Mouse (Mus musculus) cerebellum, postnatal 36 days (tissue): ENCODE results near the gene Ogdhl.
"Not testable (repeated sequence)": the region's sequence is repeated elsewhere in the genome, so short reads cannot be mapped to it uniquely, and the experiment has no call there.

ENCODE experiments used
- DNase-seq, 2 experiments: peaks; one replicate each; pipeline ENCODE4 v3.0.0; 2021 to 2022; ENCODE audit warnings: mixed read lengths in 2 of 2

Ogdhl gene

DNA sequence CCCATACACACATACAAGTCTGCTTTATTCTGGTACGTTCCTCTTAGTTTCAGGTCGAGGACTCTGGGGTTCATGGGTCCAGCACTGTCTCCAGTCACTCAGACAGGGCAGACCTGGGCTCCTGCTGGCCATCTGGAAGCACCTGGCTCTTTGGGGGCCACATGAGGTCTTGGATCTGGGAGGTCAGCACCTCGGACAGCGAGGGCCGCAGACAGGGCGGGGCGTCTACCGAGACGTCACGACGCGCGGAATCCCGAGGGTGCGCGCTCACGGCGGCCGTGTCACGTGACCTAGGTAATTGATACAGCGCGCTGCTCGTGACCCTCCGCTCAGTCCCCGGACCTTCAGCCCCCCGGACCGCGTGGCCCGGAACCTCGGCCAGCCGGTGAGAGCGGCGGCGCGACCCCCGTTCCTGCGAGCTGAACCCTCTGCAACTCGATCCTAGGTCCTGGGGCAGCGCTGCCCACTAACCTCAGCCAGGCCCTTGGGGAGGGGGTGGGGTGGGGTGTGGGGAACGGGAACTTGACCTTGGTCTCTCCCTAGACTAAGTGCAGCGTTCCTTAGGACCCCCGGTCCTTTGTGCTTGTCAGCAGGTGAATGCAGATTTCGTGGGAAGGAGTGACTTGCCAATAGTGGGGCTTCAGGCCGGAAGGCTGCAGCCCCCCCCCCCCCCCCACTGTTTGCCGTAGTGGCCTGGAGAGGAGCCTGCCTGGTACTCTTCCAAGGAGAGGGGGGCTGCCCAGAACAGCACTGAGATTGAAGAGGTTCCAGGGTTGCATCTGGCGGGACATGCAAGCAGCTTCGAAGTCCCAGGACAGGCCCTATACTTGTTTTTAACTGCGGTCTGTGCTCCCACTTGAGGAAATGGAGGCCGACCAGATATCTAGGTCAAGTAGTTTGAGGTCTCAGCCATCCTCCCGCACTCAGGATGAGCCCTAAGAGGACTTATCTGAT, at the start of gene Ogdhl:
Gene Ogdhl (plus strand): TSS at position 288 of the 954 bp plus-strand sequence.
- DNase-seq, result peak; percentile 77 to 81

DNA sequence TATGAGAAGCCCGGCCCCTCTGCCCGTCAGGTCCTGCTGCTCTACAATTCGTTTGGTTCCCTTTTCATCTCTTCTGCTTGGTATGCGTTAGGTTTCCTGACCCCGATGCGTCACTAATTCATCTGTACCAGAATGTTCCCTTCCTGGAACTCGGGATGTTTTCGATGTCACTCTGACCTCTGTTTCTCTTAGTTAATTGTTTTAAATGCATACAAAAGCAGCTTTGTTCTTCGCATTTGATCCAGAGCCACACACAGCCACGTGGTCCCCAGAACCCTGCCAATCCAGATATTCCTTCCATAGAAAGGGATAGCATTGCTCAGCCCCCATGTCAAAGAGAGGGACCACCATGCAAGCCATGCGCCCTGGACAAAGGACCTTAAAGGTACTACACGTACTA, 20.2 kb upstream of the Ogdhl start:
- DNase-seq, result no peak

DNA sequence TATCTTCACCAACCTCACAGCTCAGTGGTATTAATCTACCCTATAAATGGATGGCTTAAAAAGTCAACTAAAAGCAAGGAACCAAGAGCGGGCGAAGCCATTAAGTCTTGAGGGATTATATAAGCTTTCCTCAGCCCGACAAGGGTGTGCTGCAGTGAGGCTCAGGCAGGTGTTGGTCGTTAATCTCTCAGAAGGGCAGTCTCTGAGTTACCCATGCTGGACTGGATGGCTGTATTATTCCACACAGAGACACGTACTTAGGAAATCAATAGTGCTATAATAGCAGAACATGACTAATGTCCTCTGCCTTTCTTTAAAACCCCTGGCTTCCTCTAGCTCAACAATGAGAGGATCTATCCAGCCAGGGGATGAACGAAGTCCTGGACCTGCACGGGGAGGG, 19.4 kb upstream of the Ogdhl start:
- no peak for DNase-seq

DNA sequence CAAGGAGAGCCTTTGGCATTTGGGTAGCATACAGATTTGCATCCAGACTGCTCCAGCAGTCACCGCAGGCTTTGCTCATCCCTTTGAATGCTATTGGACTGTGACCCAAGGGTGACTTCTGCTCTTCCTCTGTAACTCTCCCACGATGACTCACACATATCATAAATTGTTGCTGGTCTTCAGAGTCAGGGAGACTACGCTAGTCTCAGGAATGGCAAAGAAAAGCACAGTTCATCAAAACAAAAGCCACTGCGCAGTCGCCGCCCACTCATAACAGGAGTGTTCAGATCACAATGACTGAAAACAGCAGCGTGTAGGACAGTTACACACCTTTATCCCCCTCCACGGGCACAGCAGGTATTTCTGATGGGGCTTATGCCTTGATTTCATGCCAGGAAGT, 16.9 kb upstream of the Ogdhl start:
- no peak for DNase-seq

DNA sequence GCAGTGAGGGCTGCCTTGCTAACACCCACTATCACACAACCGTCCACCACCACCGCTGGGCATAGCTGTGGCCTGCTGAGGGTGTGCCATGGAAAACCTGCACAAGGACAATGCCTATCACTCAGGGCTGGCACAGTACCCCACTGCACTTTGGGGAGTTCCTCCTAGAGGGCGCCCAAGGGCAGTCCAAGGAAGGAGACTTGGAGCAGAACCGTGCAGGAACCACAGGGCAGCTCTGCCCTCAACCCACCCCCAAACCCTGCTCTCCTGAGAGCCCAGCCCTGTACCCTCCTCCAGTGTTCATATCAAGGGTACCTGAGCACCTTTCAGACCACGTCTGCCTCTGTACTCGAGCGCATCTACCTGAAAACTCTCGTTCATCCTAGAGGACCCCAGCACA, 11.9 kb upstream of the Ogdhl start:
- peak; percentile 79 to 82 for DNase-seq

DNA sequence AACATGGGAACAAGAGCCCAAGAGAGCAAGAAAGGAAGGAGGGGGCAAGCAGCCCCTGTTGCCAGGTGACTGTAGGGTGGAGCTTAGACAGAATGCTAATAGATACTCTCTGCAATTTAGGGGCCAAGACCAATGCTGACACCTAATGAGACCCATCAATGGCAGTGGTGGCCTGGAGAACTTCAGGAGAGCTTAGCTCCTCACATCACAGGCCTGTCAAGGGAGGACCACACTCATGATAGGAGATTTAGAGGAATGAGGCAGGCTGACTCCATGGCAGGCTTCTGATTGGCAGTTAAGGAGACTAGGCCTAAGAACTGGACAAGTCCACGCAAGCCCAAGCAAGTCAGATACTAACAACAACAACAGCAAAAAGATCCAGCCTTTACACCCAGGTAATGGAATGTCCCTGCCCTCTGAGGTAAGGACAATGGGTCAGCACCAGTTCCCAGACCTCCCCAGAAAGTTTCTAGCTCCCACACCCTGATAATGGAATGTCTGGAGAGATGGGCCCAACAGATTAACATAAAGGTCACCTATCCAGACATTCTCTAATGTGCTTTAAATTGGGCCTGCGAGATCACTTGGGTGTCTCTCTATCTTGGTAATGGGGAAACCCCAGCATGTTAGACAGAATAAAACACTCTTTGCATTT, 10.3 kb upstream of the Ogdhl start:
- DNase-seq, result no peak

DNA sequence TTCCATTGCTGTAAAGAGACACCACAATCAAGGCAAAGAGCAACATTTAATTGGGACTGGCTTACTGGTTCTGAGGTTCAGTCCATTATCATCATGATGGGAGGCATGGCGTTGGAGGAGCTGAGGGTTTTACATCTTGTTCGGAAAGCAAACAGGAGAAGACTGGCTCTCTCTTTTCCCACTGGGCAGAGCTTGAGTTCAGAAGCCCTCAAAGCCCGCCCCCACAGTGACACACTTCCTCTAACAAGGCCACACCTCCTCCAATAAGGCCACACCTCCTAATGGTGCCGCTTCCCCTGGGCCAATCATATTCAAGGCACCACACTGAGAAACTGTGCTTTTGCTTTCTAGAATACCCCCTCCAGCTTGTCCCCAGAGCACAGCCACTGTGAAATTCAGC, 4.0 kb upstream of the Ogdhl start:
- no peak for DNase-seq

DNA sequence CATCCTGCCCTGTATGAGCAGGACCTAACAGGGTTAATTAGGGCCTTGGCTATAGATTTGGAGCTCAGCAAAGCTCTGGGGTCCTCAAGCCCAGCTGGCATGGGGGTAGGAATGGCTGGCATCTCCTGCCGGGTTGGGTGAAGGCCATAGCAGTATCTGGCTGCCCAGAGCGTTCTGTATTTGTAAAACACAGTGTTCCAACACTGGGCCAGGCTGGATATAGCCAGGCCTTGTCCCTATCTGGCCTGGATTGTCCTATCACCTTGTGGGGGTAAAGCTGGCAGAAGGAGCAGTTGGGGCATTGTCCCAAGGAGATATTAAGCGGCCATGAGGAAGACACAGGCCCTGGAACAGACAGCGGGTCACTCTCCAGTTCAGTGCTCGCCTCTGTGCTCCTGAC, 1.4 kb downstream of the Ogdhl start:
- no peak for DNase-seq

DNA sequence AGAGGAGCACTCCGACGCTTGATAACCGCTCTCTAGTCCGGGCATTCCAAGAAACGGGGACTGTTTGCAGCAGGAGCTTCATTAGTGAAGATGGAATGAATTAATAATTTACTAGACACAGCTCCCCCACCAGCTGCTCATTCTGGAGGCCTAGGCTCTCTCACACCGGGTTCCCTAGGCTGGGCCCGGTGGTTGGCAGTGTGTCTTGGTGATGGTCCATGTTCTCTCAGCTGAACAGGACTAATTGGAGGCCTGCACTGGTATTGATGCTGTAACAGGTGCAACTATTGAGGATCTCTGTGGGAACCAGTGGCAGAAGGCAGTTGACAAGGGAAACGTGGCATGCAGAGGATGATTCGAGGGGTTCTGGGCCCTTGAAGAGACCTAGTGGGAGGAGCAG, 5.5 kb downstream of the Ogdhl start:
- DNase-seq, result no peak

DNA sequence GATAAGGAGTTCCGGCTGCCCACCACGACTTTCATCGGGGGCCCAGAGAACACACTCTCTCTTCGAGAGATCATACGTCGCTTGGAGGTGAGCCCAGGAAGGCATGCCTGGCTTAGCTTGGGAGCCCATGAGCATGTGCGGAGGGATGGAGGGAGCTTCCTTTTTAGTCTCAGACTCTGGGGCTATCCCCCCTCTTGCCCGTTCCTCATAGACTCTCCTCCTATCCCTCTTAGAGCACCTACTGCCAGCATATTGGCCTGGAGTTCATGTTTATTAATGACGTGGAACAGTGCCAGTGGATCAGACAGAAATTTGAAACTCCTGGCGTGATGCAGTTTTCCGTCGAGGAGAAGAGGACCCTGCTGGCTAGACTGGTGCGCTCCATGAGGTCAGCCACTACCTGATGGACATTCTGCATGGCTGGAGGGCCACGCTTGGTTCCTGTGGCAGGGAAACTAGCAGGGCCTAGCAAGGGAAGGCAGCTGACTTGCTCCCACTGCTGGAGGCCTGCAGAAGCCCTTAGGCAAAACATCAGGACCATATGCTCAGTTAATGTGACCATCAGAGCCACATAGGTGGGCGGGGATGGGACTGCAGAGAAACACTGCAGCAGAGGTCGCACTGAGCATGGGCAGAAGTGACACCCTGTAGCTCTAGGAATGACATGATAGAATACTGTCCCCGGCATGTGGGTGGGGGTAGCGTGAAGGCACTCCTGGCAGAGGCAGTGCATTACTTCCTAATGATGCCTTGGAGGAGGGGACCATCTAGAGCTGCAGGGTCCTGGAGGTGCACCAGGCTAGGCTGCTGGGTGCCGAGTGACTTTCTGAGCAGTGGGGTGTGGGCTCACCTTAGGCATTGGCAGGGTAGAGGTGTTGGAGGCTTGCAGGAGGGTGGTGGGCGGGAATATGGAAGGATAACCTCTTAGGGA, 11.0 kb downstream of the Ogdhl start:
- no peak for DNase-seq

DNA sequence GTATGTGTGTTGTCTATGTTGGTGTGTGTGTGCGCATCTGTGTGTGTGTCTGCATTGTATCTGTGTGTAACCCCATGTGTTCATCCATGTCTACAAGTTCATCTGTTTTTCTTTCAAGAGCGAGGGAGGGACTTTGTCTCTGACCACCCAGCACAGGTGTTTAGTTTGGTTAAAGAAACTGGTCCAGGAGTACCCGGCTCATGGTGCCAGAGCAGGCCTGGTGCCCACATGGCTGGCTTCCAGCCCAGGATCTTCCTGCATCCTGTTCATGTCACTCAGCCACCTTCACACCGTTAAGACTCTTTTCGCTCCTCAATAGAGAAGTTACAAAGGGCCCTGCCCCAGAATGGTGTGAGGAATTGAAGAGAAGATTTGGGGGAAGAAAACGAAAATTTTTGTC, 14.2 kb downstream of the Ogdhl start:
- DNase-seq, result peak; percentile 70 to 75

DNA sequence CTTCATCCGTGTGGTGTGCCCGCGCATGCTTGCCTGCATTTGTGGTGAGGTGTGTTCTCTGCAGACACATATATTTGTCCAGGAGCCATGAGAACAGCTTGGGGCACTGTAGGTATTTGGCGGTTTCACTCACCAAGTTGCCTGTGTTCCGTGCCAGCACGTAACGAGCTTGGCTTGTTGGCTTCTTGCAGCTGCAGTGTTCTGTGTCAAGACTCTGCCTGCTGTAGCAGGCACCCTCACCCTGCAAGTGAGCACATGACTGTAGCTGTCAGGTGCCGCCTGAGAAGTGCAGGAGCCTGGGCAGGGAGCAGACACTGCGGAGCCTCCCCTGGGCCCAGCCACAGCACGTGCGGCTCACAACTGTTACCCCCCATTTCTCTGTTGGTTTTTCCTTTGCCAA, 14.7 kb downstream of the Ogdhl start:
- peak; percentile 83 to 86 for DNase-seq

DNA sequence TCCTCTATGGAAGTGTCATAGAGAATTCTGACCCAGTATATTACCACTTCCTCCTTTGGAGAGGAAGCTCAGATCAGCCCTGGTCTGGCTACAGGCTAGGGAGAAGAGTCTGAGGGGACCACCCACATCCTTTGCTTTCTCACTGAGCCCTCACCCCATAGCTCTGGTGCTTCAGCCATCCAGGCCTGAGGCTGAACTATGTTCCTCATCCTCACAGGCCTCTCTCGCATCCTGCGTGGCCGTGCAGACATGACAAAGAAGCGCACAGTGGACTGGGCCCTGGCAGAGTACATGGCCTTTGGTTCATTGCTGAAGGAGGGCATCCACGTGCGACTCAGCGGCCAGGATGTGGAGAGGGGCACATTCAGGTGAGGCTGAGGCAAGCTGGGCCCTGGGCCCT, 20.0 kb downstream of the Ogdhl start:
- DNase-seq, result no peak

DNA sequence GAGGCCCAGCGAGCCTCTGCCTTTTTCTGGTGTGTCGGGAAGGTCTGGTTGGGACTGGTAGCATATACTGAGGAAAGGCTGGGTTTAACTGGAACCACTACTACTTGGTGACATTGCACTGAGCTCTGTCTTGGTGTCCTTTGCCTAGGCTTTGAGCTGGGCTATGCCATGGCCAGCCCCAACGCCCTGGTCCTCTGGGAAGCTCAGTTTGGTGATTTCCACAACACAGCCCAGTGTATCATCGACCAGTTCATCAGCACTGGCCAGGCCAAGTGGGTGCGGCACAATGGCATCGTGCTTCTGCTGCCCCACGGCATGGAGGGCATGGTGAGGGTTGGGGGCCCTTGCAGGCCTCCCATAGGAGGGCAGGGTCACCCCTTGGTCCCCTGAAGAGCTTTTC, 22.4 kb downstream of the Ogdhl start:
- no peak for DNase-seq

DNA sequence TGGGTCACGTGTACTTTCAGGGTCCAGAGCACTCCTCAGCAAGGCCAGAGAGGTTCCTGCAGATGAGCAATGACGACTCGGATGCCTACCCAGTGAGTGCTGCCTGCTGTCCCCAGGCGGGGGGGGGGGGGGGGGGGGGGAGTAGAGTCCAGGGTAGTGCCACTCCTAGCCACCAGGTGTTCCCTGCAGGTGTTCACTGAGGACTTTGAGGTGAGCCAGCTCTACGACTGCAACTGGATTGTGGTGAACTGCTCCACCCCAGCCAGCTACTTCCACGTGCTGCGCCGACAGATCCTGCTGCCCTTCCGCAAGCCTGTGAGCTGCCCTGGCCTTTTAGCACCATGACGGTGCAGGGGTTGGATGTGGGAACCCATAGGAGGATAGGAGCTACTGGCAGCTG, 22.9 kb downstream of the Ogdhl start:
- no peak for DNase-seq

DNA sequence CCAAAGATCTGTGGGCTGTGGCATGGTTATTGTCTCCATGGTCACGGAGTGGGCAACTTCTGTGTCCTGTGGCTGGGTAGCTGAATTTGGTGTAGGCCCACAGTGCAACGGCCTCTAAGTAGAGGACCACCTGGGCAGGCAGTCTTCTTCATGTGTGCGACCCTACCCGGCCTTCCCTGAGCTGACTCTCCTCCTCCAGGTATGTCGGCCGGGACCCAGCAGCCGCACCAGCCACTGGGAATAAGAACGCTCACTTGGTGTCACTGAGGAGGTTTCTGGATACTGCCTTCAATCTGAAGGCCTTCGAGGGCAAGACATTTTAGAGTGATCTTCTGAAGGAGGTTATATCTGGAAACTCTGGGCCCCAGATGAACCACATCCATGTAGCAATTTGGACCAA, 25.5 kb downstream of the Ogdhl start:
- no peak for DNase-seq

DNA sequence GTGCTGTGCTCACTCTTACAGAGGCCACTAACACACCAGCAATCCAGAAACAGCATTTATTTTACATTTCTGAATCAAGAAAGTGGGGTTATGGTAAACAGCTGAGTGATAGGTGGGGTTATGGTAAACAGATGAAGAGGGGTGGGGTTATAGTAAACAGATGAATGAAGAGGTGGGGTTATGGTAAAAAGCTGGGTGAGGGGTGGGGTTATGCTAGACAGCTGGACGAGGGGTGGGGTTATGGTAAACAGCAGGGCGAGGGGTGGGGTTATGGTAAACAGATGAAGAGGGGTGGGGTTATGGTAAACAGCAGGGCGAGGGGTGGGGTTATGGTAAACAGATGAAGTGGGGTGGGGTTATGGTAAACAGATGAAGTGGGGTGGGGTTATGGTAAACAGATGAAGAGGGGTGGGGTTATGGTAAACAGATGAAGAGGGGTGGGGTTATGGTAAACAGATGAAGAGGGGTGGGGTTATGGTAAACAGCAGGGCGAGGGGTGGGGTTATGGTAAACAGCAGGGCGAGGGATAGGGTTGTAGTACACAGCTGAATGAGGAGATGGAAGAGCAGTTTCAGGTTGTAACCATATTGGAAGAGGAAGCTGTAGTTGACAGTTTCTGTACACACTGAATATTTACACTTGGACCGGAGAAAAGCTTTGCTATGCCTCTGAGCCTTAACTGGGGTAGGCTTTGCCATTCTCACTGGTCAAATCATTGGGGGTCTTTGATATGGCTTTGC, 29.5 kb downstream of the Ogdhl start:
- not testable (repeated sequence) for DNase-seq

DNA sequence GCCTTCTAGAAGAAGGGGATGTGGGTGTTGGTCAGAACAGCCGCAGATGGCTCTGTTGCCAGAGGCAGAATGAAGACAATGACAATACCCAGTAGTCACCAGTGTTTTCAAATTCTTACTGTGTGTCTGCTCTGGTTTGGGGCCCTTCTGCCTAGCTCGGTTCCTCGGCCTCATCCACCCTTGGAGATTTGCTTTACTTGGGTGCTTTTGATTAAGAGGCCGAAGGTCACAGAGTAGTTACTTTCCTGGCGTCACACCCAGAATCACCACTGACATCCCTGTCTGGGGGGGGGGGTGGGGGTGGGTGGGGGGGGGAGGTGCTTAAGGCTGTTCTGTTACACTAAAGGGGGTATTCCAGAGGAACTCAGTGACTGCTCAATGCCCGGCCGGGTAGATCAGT, 42.5 kb downstream of the Ogdhl start:
- DNase-seq, result no peak

DNA sequence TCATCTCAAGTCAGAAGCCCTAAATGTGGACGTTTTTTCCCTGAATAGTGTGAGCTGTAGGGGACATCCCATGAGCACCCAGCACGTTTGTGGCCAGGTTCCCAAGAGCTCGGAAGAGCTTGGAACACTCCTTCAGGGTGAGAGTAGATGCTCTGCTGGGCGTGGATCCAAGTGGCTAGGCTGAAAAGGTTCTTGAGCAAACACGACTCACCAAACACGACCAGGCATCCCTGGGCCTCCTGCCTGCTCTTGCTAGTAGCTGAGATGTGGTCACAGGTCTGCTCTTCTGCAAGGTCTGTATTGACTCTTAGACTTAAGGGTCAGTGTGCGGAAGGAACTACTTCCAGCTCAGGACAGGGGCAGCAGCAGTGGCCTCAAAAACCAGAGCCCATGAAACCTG, 47.9 kb downstream of the Ogdhl start:
- DNase-seq, result no peak

DNA sequence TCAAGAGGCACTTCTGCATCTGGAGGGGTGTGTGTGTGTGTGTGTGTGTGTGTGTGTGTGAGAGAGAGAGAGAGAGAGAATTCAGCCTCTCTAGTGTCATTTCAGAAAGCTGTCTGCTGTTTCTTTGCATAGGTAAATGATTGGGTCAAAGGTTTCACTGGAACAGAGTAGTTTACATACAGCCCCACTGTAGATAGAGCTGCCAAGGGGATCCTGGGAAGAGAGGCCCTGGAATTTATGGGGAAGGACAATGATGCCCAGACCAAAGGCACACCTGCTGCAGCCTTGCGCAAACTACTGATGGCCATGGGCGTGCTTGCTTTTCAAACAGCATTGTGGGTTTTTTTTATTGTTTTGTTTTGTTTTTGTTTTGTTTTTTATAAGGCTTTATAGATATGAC, 50.7 kb downstream of the Ogdhl start:
- no peak for DNase-seq

DNA sequence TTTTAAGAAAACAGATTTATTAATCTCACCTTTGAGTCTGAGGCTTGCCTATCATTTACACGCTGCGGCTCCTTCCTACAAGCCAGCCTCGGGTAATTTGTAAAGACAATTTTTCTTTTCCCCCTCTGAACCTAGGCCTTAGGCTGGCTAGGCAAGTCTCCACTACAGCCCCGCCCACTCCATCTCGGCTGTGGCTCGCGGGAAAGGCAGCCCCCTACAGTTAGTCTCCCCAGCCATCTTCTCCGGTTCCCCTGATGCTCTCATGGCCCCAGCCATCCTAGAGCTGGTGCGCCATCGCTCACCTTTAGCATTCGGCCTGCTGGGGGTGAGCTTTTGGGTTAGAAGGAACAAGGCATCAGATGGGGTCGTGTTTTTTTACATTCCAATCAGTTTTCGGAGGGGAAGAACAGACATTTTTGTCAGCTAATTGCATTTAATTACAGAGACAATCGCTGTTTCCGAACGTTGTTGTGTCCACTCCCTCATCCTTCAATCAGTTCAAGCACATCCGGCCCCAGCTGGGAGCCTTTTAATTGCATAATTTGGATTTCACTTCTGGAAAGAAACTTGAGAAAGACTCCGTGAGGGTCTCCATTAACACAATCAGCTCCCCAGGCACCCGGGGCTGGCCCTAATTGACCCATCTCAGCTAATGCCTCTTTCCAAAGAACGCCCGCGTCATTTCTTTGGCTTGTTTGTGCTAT, 57.7 kb downstream of the Ogdhl start:
- DNase-seq, result no peak

DNA sequence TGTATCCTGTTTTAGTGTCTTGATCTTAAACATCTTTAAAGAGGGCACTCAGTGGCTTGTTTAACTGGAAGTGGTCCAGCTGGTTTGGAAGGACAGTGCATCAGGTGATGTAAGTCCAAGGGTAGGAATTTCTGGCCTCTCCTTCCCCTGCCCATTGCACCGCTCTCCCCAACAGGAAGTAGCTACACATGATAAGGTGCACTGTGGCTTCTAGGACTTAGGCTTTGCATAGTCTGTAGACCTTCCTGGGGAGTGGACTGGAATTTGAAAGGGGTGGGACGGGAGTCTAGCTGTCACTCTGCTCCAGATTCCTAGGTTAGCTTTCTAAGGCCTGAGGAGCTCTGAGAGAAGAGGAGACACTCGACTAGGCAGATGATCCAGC, 58.3 kb downstream of the Ogdhl start:
- DNase-seq, result no peak
